Mouse (Mus musculus): ENCODE data around the gene Ate1.
"Not testable (repeated sequence)": the region's sequence is repeated elsewhere in the genome, so short reads cannot be mapped to it uniquely, and the experiment has no call there.

Ate1 gene

DNA sequence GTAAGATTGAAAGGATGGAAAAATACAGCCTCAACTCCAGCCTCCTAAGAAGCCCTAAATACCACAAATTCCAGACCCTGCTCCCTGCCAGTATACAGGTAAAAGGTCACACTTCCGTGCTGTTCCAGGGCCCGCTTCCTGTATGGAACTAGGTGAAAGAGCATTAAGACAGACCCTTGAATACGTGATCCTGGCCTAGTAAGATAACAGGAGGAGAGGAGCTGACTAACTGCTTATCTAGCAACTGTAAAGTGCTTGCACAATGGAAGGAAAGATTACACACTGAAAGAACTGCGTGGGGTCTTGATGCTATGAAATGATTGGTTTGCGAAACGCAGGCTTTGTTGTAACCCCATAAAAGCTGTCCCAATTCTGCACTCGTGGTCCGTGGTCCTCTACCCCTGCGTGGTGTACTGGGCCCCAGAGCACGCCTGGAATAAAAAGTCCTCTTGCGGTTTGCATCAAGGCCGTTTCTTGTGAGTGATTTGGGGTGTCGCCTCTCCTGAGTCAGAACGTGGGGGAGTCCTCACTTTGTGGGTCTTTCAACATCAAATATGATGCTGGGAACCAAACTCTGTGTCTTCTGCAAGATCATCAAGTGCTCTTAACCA is 748 bp upstream of the Ate1 start:
- no peak for DNase-seq (ENCODE audit: low spot score)

DNA sequence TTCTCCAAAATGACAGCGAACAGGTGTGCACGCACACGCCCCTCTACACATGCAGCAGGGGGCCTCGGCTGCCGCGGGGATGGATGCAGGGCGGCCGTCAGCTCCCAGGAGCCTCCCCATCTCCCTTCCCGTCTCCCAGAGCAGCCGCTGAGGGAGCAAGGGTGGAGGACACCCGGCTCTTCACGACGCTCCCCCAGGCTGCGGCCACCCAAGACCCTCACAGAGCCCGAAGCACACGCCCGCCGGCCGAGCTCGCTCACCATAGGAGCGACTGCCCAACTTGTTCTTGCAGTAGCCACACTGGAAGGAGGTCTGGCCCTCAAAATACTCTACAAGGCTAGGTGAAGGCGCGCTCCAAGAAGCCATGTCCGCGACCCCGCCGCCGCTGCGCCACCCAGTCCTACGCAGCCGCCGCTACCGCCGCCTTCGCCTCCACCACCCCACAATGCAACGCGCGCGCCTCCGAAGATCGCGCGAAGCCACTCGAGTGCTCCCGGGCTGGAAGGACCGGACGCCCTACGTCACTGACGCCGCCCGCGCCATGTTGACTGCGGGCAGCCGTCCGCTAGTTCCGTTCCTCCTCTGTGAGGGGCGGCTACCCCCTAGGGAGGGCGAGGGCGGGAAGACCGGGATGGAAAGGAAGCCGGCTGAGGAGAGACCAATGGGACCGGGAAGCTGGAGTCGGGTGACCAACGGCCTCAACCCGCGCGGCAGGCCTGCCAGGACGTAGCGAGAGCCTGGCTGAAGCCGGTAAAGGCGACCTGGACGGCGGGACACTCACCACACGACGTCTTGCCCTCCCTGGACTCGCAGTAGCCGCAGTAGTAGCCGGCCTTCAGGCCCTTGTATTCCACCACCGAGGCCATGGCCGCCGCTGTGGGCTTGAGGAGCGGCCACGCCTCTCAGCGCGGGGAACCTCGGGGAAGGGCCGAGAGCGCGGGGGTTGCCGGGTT is 797 bp downstream of the Ate1 start:
- DNase-seq (ENCODE audit: low spot score) = peak; percentile 99

DNA sequence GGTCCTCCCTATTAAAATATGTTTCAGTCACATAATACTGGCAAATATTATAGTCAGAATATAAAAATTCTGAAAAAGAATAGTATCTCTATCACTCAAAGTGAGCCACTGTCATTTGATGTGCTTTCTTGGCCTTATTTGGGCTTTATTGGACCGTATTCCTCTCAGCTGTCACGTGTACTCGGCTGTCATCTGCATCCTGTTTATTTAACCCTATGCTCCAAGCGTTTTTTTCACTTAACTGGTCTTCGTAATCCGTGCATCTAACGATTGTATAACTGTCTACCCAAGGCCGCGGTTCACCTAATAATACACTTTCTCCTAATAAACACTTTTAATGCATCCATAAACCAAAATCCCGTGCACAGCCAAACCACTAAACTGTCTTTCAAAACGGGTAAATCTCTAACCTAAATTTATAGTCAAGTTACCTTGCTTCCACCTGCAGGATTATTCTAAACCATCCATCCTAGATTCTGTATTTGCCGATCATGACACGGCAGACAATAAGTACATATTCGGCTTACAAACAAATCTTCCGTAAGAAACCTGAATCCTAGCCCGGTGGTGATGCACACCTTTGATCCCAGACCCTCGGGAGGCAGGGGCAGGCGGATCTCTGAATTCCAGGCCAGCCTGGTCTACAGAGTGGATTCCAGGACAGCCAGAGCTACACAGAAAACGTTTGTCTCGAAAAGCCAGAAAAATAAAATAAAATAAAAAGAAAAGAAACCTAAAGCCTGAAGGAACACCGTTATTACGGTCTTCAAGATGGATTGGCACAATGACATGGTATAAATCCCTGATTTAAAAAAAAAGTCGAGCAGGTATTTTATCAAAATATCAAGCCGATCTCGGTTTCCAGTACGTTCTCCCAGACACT is 1.7 kb downstream of the Ate1 start:
- DNase-seq (ENCODE audit: low spot score) = no peak

DNA sequence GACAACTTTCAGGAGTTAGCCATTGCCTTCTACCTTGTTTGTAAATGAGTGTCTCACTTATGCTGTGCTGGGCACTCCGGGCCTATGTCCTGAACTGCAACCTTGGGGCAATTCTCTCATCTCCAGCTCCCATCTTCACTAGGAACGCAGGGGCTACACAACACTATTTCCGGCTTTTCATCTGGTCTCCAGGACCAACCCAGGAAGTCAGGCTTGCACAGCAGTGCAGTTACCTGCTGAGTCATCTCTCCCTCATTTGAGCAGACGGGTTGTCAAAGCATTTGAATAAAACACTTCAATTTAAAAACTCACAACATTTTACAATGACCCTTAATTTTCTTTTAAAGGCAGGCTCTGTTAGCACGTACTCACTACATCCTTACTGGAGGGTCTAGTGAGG is 9.9 kb downstream of the Ate1 start:
- no peak for DNase-seq (ENCODE audit: low spot score)

DNA sequence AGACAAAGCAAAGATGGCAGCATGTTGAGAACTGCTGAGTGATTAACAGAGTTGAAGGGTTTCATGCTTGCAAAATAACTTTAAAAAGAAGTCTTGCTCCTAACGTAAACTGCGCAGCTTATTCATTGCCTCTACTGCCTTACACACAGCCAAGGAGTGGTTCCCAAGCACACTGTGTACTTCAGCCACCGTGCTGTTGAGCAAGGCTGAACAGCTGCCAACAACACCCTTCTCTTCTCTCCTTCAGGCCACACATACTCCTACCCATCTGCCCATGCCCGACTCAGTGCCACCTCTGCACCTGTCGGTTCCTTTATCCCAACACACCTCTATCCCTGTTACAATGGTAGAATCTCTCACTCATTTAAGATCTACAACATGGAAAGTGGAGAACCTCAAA is 17.2 kb downstream of the Ate1 start:
- no peak for DNase-seq (ENCODE audit: low spot score)

DNA sequence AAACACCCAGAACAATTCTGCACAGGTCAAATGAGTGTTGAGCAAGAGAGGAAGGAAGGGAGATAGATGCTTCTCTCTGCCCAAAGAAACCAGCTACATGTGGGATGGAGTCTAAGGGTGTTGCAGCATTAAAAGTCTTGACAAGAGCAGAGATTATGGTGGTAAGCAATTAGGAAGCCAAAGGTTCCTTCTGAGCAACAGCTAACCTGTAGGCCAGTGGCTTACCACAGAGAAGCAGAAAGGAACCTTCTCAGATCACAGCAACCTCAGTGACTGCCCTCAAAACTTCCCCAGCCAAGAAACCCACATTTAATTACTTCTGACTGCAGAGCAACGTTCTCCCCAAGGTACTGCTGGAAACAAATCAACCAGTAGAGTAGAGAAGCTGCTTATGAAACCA is 18.7 kb downstream of the Ate1 start:
- DNase-seq (ENCODE audit: low spot score) = no peak

DNA sequence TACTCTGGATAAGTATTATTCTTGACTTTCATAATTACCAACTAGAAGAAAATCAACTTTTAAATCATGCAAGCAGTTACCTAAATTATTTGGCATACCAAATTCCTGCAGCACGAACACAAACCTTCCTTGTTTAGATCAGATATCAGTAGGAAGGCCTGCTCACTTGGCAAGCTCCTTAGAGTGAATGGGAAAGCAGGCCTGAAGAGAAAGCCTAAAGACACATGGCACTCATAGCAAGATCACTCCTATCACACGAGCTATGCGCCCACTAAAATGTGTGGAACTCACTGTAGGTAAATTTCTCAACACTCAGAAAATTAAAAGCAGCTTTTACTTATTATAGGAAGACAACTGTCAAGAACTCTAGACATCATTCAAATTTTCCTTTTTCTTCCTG is 26.8 kb downstream of the Ate1 start:
- DNase-seq (ENCODE audit: low spot score) = no peak

DNA sequence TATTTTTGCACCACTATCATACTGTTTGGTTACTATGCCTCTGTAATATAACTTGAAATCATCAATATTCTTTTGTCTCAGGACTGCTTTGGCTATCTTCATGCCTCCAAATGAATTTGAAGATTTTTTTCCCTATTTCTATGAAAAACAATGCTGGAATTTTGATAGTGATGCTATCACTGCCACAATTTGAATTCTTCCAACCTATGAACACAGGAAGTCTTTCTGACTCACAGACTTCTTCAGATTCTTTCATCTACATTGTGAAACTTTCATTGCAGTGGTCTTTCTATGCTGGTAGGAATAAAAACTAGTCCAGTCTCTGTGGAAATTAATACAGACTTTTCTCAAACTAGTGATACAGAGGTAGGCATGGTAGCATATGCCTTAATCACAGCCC is 28.1 kb downstream of the Ate1 start:
- DNase-seq (ENCODE audit: low spot score) = no peak

DNA sequence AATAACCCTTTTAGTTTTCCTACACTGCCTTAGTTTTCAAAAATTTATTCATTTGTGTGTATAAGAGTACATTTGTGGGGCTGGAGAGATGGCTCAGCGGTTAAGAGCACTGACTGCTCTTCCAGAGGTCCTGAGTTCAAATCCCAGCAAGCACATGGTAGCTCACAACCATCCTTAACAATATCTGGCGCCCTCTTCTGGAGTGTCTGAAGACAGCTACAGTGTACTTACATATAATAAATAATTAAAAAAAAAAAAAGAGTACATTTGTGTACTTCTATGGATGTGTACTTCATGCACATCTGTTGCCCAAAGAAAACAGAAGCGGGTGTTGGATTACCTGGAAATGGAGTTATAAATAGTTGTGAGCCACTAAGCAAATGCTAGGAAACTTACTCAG is 41.2 kb downstream of the Ate1 start:
- DNase-seq (ENCODE audit: low spot score) = not testable (repeated sequence)

DNA sequence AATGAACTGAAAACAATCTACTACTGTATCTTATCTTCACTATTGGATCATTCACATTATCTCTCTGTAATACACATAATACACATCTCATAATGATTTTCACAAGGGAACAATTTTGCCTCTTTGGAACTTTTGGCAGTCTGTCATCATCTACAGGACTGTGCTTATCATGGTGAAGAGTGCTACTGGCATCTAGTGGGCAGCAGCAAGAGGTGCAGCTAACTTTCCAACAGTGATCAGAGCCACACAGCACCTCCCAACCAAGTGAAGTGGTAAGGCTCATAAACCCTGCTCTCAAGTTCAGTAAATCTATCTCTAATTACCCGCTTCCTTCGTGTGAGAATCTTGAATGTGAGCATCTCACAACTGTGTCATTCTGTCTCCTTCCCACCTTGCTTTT is 44.2 kb downstream of the Ate1 start:
- DNase-seq (ENCODE audit: low spot score) = peak; percentile 30

DNA sequence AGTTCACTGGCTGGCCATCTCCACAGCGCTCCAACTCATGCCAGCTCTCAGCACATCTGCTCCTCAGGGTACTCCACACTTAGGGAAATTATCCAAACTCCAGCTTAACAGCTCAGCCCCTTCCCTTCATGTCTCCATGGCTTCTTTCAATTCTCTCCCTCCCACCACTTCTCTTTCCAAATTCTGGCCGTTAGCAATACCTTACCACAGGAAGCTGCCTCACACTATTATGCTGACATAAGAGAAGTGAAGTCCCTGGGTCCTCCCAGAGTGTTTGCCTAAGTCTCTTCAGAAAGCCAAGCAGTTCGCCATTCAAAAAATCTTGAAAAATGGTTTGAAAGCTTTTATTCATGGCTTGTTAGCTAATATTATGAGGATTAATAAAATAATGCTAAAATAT is 46.3 kb downstream of the Ate1 start:
- DNase-seq (ENCODE audit: low spot score) = no peak

DNA sequence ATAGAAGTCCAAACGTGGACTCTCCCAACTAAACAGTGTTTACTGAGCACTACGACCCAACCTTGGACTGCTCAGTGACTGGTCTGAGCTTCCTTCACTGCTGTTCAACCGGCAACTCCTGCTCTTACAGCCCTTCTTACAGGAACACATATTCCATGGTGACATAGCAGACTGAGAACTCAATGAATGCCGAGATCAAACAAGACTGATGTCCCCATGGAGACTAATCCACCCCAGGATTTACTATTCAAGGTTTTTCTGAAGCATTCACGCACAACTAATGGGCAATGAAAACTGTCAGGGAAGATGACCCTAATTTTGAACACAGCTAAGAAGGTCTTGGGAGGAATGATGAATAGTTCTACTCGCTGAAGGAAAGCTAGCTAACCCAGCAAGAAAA is 47.5 kb downstream of the Ate1 start:
- DNase-seq (ENCODE audit: low spot score) = no peak

DNA sequence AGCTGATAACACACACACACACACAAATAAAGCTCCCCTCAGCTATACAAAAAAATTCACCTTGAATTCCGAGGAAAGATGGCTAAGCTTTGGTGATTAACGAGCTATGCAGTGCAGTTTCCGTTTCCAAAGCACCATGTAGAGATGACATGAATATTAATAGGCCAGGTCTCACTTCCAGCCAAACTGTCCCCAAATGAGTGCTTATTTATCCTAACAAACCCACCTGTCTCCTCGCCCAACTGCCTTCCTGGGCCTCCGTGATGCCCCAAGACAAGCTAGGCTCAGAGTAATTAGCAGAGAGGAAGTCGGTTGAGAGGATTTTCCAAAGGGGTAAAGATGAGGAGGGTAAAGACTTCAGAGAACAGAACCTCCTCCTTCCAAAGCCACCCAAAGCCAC is 49.1 kb downstream of the Ate1 start:
- DNase-seq (ENCODE audit: low spot score) = no peak

DNA sequence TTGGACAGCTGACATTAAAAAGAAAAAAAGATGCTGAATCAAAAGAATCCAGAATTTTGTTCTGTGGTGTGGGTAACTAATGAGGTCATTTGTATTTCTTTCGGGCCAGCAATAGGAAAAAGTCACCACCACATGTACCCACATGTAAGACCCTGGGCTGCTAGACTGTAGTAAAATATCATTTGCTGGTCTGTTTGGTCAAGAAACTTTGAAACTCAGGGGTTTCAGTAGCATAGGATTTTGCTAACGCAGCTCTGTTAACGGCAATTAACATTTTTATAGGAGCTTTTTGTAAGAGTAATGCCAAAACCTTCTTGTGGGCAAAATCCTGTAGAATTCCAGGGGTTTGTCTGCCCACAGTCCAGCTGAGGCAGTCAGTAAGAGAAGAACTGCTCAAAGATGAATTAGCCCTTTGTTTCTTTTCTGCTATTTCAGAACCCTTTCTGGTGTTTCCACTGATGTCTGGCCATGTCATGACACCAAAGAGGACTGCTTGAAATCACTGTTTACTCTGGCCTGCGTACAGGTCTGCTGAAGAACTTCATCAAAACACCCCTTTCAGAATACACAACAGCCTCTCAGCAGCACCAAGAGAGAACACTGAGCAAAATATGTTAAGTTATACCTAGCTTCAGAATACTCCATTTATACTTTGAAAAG is 64.5 kb downstream of the Ate1 start:
- no peak for DNase-seq (ENCODE audit: low spot score)

DNA sequence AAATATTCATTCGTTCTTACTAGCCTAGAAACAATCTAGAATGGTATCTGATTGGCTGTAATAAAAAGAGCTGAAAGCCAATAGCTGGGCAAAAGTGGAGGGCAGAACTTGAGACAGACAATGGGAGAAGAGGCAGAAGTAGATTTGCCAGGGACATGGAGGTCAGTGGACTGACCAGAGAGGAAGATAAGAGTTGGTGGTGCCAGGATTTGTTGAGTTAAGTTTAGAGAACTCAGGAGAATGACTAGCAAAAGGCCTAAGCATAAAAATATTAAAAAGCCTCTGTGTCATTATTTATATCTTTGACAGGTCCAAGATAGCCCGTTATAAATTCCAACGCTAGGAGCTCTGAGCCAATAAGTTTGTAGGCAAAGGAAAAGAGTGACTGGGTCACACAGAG is 65.9 kb downstream of the Ate1 start:
- no peak for DNase-seq (ENCODE audit: low spot score)

DNA sequence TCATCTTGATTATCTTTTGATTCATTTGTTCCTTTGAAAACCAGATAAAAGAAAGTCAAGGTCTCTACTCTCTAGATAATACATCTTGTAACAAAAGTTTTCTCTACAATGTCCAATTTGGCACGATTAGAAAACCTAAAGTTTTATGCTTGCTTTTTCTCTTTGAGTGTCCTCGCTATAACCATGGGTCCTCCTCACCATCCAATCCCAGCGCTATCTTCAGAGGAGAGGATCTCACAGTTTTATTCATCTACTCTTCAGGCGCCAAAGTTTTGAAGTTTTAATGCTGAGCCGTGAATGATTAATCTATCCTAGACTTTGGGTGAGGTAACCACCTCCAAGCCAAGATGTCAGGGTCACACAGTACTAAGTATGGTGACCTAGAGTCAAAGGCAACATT is 84.4 kb downstream of the Ate1 start:
- DNase-seq (ENCODE audit: low spot score) = no peak

DNA sequence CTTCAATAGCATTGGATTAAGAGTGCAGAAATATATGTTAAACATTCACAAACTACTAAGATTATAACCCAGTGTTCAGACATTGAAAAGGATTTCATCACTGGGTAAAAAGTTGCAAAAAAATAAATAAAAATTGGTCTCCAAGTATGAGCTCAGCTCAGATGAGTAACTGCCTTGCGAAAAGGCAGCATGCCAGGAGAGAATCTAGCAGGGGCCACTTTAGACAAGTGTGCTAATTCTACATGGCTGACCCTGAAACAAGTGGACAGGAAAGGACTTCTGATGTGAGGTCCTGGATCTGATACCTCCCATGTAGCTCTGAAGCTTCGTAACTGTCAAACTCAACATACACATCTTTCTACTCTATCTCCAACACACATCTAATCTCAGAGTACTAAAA is 88.0 kb downstream of the Ate1 start:
- DNase-seq (ENCODE audit: low spot score) = no peak

DNA sequence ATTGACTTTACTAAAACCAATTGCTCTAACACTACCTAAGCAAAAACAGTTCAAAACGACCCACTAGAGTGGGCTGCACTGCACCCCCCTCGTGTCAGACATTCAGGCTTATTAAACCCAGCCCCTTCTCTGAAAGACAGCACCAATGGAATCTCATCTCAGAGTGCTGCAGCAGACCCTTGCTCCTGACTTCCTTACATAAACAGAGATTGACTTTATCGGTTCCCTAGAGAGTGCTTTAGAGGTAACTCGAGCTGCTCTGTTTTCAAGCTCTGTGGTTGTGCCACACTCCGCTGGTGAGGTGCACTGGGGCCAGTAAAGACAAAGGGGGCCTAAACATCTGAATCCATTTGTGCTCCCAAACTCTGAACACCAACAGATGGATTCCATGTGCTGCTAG is 93.6 kb downstream of the Ate1 start:
- no peak for DNase-seq (ENCODE audit: low spot score)

DNA sequence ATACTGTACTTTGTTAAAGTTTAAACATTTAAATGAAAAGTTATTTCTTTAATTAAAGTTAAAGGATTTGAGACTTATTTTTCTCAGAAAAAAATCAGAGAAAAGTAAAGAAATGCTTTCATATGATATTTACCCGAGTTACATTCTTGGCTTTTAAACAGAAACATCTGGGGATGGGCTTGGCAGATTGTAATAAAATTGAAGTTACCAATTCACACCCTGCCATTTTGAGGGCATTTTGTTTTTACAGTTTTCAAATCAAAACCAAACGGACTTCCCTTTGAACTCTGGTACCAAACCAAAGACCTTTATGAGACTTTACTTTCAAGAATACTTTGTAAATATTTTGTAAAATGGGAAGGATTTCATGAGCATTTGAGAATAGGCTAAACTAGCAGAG is 94.2 kb downstream of the Ate1 start:
- DNase-seq (ENCODE audit: low spot score) = no peak

DNA sequence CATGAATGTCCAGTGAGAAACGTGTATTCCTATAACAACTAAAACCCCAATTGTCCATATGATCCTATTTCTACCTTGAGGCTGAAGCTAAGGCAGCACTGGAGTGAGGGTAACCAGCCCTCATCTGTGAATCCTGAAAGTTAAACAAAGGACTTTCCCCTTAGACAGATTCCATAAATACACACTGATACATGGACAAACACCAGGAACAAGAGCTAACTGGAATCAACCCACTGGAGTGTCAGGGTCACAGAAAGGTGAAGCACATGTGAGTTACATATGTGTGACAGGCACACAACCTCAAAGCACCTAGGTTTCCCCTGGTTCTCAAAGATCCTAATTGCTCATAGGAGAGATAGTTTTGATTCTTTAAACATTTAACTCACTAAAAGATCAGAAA is 100.2 kb downstream of the Ate1 start:
- DNase-seq (ENCODE audit: low spot score) = no peak

DNA sequence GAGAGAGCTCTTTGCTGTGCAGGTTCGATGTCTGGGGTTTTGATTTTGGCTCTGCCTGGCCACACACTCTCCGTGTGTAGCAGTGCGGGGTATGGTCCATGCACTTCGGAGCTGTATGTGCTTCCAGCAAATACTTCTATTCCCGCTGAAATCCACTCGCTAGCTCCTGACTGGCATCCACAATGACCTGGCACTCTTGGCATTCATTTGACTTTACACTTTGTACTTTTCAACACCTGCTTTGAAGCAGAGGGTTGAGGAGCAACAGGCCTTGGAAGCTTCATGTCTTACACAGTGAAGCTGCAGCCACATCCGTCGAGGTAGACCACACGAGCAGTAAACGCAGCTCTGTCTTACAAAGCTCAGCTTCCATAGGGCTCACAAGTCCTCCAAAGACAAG is 112.5 kb downstream of the Ate1 start:
- DNase-seq (ENCODE audit: low spot score) = no peak

DNA sequence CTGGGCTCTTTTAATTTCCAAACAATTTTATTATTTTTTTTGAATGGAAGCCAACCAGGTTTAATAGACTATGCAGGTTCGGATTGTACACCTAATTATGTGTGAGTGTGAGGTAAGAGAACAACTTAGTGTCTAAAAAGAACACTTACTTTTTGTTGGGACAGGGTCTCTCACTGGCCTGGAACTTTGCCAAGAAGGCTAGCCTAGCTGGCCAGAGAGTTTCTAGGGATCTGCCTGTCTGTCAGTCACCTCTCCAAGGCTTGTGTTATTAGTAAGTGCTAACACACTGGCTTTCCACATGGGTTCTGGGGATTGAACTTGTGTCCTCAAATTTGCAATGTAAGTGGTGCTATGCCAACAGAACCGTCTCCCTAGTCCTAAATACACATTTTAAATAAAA is 116.8 kb downstream of the Ate1 start:
- no peak for DNase-seq (ENCODE audit: low spot score)

Data from ovary, postnatal 36 days (tissue).